Mouse (Mus musculus) right cerebral cortex, postnatal 10 days (tissue): Measurements from ENCODE around the gene Fem1a.

Source experiments
- DNase-seq, 2 experiments: peaks; one replicate each; pipeline ENCODE4 v3.0.0; 2021; ENCODE audit warnings: low spot score in 2 of 2

The Fem1a gene

GRCm38 (mm10) chr17:56278340-56278739, 21.7 kb downstream of the Fem1a start:
- DNase-seq = no peak

DNA sequence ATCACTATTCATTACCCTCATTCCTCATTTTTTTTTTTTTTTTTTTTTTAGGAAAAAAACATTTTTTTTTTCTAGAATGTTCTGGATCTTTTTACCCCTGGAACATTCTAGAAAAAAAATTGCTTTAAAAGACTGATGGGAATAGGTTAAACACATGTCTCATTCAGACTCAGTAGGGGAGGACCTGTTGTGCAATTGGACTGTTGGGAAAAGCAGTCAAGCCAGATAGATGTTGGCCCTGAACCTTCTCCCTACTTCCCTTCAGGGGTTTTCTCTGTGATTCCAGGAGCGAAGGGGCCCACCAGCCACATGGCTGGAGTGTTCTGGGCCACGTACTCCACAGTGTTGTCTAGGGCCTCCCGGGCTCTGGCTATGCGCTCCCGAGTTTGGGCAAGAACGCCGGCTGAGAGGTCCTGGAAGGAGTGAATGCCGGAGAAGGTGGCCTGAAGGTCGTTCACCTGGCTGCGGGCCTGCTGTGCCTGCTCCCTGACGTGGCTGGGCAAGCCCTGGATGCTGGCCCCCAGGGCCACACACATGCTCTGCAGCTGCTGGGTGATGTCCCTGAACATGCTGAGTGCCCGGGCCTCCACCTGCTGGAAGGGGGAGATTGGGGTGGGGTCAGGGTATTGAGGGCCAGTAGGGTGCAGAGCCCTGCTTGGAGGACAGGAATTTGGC, 23.0 kb downstream of the Fem1a start:
- no peak for DNase-seq

DNA sequence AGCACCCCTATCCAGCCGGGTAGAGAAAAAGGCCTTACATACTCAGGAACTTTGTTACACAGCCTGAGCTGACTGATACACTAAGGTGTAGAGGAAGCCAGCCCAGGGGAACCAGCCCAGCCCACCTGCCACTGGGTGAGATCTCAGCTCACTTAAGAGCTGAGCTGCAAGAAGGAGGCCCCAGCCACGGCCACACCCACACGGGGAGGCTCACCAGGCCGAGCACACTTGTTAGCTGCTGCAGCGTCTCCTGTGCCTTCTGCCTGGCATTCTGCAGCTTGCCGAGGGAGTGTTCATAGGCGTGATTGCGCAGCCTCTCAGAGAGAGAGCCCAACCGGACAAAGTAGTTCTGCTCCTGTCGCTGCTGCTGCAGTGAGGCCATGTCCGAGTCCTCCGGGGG, 24.6 kb downstream of the Fem1a start:
- no peak for DNase-seq

DNA sequence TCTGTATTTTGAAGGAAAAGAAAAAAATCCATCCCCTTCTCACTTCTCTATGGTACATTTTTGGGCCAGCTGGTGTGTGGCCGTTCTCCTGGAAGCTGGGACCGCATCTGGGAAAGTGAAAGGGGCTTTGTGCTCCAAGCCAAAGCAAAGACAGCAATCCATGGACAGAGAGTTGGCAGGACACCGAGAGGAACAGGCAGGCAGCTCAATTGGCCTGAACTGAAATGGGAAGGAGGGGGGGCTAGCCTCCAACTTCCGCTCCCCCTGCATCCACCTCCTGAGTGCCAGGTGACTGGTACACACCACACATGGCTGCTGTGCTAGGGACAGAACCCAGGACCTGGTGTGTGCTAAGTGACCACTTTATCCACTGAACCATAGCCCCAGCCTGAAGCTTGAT, 26.2 kb downstream of the Fem1a start:
- peak; percentile 71 to 83 for DNase-seq

DNA sequence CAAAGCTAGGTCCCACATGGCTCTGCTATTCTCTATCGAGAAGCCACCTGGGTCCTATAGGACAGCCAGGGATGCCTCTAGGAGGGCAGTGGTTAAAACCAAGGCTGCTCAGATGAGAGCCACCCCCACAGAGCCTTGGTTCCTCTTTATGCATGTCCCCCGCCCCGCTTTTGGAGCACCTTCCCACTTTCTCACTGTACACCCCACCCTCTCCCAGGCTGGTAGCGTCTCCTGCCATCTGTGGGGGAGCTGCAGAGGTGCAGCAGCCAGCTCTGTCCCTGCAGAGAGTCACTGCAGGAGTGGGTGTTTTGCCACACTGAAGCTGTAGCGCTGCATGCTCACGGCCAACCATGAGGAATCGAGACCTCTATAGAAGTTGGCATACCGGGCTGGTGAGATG, 26.7 kb downstream of the Fem1a start:
- DNase-seq = peak; percentile 58 to 67

GRCm38 (mm10) chr17:56285995-56286394, 29.4 kb downstream of the Fem1a start:
- DNase-seq = no peak

DNA sequence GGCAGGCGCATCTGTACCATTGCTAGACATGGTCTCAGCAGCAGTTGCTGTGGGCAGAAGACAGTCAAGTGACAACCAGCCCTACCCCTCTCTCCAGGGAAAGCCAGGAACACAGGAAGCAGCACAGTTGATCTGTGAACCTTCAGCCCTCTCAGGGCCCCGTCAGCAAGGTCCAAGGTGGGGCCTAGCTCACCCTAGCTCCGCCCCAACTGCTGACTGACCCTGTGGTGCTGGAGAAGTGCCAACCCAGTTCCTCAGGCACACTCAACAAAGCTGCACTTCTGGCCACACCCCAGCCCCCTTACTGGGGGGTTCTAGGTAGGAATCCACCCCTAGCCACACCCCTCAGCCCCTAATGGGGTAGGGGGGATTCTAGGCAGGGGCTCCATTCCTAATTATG, 31.2 kb downstream of the Fem1a start:
- DNase-seq = no peak

DNA sequence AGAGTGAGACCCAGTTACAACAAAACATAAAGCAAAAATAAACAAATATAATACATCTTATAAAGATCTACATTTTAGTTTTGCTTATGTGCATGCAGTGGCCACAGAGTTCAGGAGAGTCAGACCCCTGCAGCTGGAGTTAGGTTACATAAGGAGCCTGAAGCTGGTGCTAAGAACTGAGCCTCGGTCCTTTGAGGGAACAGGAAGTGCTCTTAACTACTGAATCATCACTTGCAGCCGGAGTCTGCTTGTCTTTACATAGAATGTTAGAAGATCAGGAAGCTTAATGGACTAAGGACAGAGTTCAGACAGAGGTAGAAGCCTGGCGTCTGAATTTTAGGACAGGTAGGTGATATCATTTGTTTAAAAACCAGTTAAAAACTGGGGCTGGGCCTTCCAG, 32.3 kb downstream of the Fem1a start:
- DNase-seq = no peak

GRCm38 (mm10) chr17:56289371-56290331, 33.0 kb downstream of the Fem1a start:
- DNase-seq = no peak

- peak in 1 of 2 experiments; percentile 81 for DNase-seq
Observed at GRCm38 (mm10) chr17:56290388-56291170, 34.0 kb downstream of the Fem1a start.

DNA sequence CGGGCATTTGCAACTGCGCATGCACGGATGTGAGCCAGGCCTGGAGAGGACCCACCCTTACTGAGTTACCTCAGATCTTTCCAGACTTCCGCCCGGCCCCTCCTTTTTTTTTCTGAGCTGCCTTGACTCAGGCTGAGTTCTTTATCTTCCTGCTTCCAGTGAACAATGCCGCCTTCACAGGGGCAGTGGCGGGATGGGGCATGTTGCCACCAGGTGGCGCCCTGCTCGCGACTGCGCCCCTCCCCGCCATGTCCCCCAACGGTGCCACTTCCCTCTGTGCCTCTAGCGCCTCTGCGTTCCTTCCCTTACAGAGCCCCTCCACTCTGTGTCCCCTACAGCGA, 34.5 kb downstream of the Fem1a start:
- DNase-seq = peak; percentile 78 to 86

DNA sequence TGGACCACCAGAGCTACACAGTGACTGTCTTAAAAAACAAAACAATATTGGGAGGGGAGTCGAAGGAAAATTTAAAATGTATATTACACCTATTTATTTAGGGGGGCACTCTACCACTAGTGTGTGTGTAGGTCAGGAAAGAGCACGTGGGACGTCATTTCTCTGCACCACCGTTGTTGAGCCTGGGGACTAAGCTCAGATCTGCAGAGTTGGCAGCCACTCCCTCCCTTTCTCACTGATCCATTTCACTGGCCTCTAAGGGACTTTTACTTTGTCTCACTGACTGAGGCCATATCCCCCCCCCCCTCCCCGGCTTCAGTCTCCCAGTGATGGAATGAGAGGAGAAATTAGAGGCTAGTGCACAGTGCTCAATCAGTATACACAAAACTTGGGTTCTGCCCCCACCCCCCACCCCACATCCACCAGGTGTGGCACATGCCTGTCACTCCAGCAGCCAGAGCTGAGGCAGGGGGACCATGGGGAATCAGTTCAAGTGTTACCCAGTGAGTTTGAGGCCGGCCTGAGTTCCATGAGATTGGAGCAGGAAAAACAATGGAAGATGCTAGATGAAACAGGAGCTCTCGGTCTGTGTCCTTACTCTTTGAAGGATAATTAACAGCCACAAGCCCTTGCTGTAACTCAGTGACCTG, 35.3 kb downstream of the Fem1a start:
- DNase-seq = no peak

DNA sequence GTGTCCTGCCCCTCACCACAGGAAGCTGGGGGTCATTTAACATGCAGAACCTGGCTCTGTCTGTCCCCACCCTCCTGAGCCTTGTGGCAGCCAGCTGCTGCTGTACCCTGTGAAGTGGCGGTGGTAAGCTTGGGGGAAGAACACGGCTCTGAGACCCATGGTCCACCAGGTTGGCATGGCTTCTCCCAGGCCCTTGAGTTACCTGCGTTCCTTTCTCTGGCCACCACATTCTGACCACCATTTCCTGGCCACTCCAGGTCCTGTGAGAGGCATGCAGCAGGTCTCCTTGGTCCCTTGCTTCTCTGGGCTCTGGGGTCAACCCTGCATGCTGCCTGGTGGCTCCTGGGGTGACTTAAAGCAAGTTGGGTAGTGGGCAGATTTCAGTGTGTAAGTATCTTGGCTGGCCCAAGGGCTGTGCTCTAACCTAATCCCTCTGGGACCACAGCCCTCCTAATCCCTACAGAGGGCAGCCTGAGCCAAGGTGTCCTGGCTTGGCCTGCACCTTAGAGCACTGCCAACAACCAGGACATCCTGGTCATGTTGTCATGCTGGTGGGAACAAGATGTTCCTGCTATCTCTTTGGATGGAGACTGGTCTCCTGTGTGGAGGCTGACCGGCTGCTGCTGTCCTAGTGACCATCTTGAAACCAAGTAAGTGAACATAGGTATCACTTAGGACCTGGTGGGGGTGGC, 36.1 kb downstream of the Fem1a start, which contains the start of gene Plin3:
Gene Plin3 (minus strand): TSS at position 343 of the 692 bp plus-strand sequence.
- no peak for DNase-seq

DNA sequence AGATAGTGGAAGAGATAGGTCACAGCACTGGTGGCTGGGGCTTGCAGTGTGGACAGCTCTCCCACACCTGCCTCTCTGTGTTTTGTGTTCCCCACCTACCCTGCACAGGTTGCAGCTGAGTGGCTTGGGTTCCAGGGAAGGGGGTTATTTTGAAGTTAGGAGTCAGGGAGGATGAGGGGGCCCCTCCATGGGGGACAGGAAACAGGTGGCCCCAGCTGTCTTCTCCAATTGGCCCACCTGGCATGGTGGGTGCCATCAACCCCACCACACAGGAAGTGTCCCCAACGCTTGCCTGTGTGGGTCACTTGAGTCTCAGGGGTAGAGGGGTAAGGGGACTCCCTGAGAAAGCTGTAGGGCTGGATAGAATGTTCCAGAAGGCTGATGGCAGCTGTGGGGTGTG, 36.7 kb downstream of the Fem1a start:
- no peak for DNase-seq

- DNase-seq = no peak
Observed at GRCm38 (mm10) chr17:56294241-56294640, 37.6 kb downstream of the Fem1a start.

GRCm38 (mm10) chr17:56296201-56296600, 39.6 kb downstream of the Fem1a start:
- DNase-seq = no peak

DNA sequence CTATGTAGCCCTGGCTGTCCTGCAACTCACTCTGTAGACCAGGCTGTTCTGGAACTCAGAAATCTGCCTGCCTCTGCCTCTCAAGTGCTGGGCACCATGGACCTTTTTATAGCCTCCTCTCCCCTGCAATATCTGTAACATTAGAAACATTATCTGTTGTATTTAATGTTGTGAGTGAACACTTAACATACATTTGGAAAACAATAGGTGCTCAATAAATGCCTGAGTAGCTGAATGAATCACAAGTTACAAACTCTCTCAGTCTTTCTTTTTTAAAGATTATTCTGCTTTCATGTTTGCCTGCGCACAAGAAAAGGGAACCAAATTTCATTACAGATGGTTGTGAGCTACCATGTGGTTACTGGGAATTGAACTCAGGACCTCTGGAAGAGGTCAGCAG, 41.6 kb downstream of the Fem1a start:
- DNase-seq = no peak

DNA sequence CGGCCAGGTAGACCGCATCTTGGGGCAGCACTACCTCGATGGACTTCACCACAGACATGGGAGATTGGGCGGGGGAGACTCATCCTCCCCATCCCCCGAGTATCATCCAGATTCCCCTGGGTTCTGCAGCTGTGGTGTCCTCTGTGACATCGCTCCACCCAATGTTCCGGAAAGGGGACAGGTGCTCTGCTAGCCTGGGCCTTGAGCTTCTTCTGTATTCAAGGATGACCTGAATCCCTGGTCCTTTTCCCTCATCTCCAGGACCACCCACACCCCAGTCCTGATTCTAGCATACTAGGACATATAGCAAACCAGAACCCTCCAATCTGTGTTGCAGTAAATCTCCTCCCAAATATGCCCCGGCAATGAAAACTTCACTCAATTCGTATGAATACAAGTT, 43.6 kb downstream of the Fem1a start, which contains the start of gene Arrdc5:
Gene Arrdc5 (minus strand): TSS at position 101 of the 400 bp plus-strand sequence.
- DNase-seq = no peak

DNA sequence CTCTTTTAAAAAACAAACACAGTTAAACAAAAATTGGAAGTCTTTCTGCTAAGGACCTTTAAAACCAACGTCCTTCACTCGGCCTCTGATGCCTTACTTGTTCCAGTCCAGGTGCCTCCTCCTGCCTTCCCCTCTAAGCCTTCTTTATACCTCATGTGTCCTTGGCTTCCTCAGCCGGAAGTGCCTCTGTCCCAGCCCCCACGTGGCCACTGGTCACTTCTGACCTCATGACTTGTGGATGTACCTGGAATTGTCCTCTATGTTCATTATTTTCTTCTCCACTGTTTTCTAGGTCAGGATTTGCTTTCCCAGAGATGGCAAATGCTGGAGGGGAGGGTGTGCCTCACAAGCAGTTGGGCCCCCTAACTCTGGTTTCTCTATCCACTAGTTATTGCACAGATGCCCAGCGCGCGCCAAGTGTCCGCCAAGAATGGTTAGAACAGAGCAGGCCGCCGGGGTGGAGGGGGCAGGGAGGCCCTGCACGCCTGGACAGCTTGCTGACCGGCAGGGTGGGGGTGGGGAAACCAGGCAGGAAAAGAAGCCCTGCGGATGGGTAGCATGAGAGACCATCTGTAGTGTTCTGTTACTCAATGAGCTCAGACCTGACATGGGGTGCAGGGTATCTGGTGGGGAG, 45.9 kb downstream of the Fem1a start:
- DNase-seq = no peak

DNA sequence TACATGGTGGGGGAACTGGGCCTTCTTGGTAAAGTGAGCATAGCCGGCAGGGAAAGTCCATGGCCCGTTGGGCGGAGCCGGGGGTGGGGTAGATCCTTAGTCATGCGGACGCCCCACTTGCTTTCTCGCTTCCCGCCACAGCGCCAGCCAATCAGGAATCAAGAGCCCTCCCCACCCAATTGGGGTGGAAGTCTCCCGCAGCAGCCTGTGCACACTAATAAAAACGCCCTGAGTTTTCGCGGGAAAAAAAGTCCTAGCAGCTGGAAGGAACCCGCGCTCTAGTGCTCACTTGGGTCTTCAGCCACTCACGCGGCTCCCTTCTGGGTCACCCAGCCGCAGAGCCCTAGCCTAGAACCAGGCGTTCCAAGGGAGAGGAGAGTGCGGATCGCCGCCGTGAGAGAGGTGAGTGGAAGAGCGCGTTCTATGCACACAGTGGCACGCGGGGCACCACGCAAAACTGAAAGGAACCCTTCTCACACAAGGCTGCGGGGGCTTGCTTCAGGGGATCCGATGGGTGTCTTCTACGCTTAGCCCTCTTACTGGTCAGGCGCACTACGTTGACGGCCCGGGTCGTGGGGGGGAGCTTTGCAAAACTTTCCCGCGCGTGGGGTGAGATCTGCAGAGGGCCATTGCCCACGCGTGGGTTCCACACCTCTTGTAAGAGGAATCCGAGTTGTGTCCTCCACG, 46.7 kb downstream of the Fem1a start, which contains the start of gene Uhrf1:
Gene Uhrf1 (plus strand): TSS at position 162 of the 687 bp plus-strand sequence.
- DNase-seq = peak; percentile 65 to 68
